Mouse (Mus musculus): ENCODE measurements around the gene Pgpep1l. TPM values are rescaled to one million over a fixed set of nuclear protein-coding genes. Genes with fewer than 3 reads are reported as not detected.
"Not testable (repeated sequence)": the region's sequence is repeated elsewhere in the genome, so short reads cannot be mapped to it uniquely, and the experiment has no call there.

Gene Pgpep1l
- polyA plus RNA-seq, 1 experiment from 2014 or later, result not detected

DNA sequence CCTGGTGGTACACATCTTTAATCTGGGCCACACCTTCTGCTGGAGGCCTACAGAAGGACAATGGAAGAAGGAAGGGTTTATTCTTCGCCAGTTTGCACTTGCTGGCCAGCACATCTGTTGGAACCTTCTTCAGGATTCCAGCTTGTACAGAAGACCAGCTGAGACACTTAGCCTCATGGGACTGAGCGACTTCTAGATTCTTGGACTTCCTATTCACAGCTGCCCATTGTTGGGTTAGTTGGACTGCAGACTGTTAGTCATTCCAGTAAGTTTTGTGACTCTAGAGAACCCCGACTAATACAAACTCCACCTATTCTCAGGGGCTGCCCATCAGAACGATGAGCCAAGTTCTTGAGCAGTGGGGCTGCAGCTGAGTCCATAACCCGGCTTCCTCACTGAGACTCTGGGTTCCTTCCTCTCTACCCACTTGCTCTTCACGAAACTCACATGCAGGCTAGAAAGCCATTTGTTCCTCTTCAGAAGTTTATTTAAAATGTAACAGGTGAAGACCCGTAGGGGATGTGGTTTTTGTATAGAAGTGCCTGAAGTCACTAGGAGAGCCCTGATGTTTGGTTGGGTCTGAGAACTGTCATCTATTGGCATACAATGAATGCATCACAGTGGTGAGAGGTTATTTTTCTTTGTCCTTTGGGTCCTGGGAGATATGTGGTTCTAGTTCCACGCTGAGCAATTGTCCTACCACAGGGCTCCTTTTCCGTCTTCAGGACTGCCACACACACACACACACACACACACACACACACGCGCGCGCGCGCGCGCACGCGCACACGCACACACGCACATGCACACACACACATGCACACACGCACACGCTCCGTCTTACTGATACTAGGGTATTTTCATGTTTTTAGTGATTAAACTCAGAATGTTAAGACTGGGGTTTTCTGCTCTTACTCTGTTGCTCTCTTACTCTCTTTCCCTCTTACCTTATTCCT is 22.8 kb upstream of the Pgpep1l start:
- Histone ChIP-seq H3K9me3 (ENCODE audit: control insufficient read depth, low read length) (no peaks in the 10 kb centered on the region), H3K9ac (ENCODE audit: low read length) (no peak overlapping the region), H3K27ac (ENCODE audit: low read length) (peak overlapping the region; percentile 8; the same call in 1 of the 2 replicates), H3K4me2 (ENCODE audit: low read depth, low read length) (no peak overlapping the region), H3K4me1 (replicated peaks; ENCODE audit: control insufficient read depth, insufficient read depth, low read length) (peaks cover 7% of the 10 kb centered on the region; the same call in 1 of the 2 replicates), H3K4me3 (ENCODE audit: low read length) (no peak overlapping the region), H3K27me3 (ENCODE audit: control insufficient read depth, insufficient read depth, low read depth, low read length) (no peaks in the 10 kb centered on the region), H3K36me3 (ENCODE audit: control insufficient read depth, insufficient read depth, low read length) (no peaks in the 10 kb centered on the region)
- ATAC-seq (ENCODE audit: low read depth), result no peak
- 90% methylated on average over 24 of the region's 24 CpGs for WGBS

GRCm38 (mm10) chr7:68285851-68286298 is 21.8 kb upstream of the Pgpep1l start:
- H3K9me3 ChIP-seq (ENCODE audit: control insufficient read depth, low read length), result no peaks in the 10 kb centered on the region
- ATAC-seq (ENCODE audit: low read depth), result peak; percentile 51; the same call in 1 of the 2 replicates
- peak overlapping the region; percentile 31; the same call in 1 of the 2 replicates for H3K27ac ChIP-seq (ENCODE audit: low read length)
- no peaks in the 10 kb centered on the region for H3K36me3 ChIP-seq (ENCODE audit: control insufficient read depth, insufficient read depth, low read length)
- H3K4me3 ChIP-seq (ENCODE audit: low read length), result no peak overlapping the region
- H3K27me3 ChIP-seq (ENCODE audit: control insufficient read depth, insufficient read depth, low read depth, low read length), result no peaks in the 10 kb centered on the region
- H3K9ac ChIP-seq (ENCODE audit: low read length), result no peak overlapping the region
- WGBS, result 34% methylated on average over 8 of the region's 8 CpGs
- peaks cover 7% of the 10 kb centered on the region; the same call in 1 of the 2 replicates for H3K4me1 ChIP-seq (replicated peaks; ENCODE audit: control insufficient read depth, insufficient read depth, low read length)
- H3K4me2 ChIP-seq (ENCODE audit: low read depth, low read length), result no peak overlapping the region

DNA sequence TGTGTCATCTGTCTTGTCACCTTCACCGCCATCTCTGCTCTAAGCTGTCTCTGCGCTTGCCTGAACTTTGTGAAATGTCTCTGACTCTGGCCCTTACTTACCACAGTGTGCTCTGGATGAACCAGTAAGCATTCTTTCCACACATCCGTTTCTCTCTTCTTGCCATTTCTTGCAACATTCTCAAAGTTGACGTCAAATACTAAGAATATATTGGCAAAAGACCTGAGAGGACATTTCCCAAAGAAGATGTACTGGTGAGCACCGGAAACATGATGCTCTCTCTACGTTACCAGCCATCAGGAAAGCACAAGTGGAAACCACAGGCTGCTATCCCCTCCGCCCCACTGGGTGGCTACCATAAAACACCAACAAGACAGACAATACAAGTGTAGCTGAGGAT is 19.7 kb upstream of the Pgpep1l start:
- Histone ChIP-seq H3K36me3 (ENCODE audit: control insufficient read depth, insufficient read depth, low read length) (no peaks in the 10 kb centered on the region), H3K27ac (ENCODE audit: low read length) (no peak overlapping the region), H3K4me2 (ENCODE audit: low read depth, low read length) (no peak overlapping the region), H3K9me3 (ENCODE audit: control insufficient read depth, low read length) (no peaks in the 10 kb centered on the region), H3K27me3 (ENCODE audit: control insufficient read depth, insufficient read depth, low read depth, low read length) (no peaks in the 10 kb centered on the region), H3K4me1 (replicated peaks; ENCODE audit: control insufficient read depth, insufficient read depth, low read length) (peaks cover 7% of the 10 kb centered on the region; the same call in 1 of the 2 replicates), H3K9ac (ENCODE audit: low read length) (no peak overlapping the region), H3K4me3 (ENCODE audit: low read length) (no peak overlapping the region)
- WGBS, result 88% methylated on average over 7 of the region's 7 CpGs
- ATAC-seq (ENCODE audit: low read depth), result no peak

GRCm38 (mm10) chr7:68283133-68283520 is 19.1 kb upstream of the Pgpep1l start:
- H3K4me2 ChIP-seq (ENCODE audit: low read depth, low read length); H3K4me1 ChIP-seq (replicated peaks; ENCODE audit: control insufficient read depth, insufficient read depth, low read length): not testable (repeated sequence)
- 74% methylated on average over 4 of the region's 4 CpGs for WGBS

DNA sequence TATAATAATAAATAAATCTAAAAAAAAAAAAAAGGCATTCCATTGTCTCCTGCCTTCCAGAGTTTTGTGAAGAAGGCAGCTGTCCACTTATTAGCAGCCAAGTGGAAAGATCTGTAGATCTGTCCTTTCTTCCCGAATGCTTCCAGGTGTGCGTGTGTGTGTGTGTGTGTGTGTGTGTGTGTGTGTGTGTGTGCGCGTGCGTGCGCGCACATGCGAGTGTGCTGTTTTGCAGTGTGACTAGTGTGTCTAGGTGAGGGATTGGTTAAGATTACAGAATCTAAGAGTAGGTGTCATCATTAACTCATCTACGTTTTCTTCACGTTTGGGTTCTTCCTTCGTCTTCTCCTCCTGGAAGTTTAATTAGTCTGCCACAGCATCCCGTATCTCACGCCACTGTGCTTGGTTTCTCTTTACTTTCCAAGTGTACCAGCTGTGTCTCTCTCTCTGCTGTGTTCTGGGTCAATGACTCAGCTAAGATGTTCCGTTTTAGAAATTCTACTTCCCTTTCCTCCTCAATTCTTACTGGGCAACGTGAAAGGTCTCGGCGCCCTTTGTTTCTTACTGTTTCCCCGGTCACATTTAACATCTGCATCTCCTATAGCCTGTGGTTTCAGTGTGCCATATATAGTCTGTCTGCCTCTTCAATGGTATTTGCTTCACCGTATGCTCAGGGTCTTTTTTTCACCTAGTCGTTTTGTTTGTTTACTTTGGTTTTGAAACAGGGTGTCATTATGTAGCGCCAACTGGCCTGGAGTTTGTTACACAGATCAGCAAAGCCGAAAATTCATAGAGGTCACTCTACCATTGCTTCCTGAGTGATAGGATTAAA is 18.5 kb upstream of the Pgpep1l start:
- no peak overlapping the region for H3K27ac ChIP-seq (ENCODE audit: low read length)
- H3K9me3 ChIP-seq (ENCODE audit: control insufficient read depth, low read length), result no peaks in the 10 kb centered on the region
- no peak for ATAC-seq (ENCODE audit: low read depth)
- no peak overlapping the region for H3K9ac ChIP-seq (ENCODE audit: low read length)
- WGBS, result 81% methylated on average over 22 of the region's 22 CpGs
- no peak overlapping the region for H3K4me3 ChIP-seq (ENCODE audit: low read length)
- peaks cover 7% of the 10 kb centered on the region; the same call in 1 of the 2 replicates for H3K4me1 ChIP-seq (replicated peaks; ENCODE audit: control insufficient read depth, insufficient read depth, low read length)
- H3K27me3 ChIP-seq (ENCODE audit: control insufficient read depth, insufficient read depth, low read depth, low read length), result no peaks in the 10 kb centered on the region
- H3K4me2 ChIP-seq (ENCODE audit: low read depth, low read length), result no peak overlapping the region
- H3K36me3 ChIP-seq (ENCODE audit: control insufficient read depth, insufficient read depth, low read length), result no peaks in the 10 kb centered on the region

More at GRCm38 (mm10) chr7:68283133-68283520, 19.1 kb upstream of the Pgpep1l start:
- not testable (repeated sequence) for H3K27me3 ChIP-seq (ENCODE audit: control insufficient read depth, insufficient read depth, low read depth, low read length); ATAC-seq (ENCODE audit: low read depth); H3K27ac ChIP-seq (ENCODE audit: low read length); H3K9me3 ChIP-seq (ENCODE audit: control insufficient read depth, low read length); H3K9ac ChIP-seq (ENCODE audit: low read length); H3K36me3 ChIP-seq (ENCODE audit: control insufficient read depth, insufficient read depth, low read length); H3K4me3 ChIP-seq (ENCODE audit: low read length)

GRCm38 (mm10) chr7:68281341-68281740 is 17.3 kb upstream of the Pgpep1l start:
- Histone ChIP-seq H3K27me3 (ENCODE audit: control insufficient read depth, insufficient read depth, low read depth, low read length) (no peaks in the 10 kb centered on the region), H3K4me3 (ENCODE audit: low read length) (no peak overlapping the region), H3K4me2 (ENCODE audit: low read depth, low read length) (no peak overlapping the region), H3K9me3 (ENCODE audit: control insufficient read depth, low read length) (no peaks in the 10 kb centered on the region), H3K36me3 (ENCODE audit: control insufficient read depth, insufficient read depth, low read length) (no peaks in the 10 kb centered on the region), H3K9ac (ENCODE audit: low read length) (no peak overlapping the region), H3K4me1 (replicated peaks; ENCODE audit: control insufficient read depth, insufficient read depth, low read length) (peaks cover 7% of the 10 kb centered on the region; the same call in 1 of the 2 replicates), H3K27ac (ENCODE audit: low read length) (no peak overlapping the region)
- no peak for ATAC-seq (ENCODE audit: low read depth)
- WGBS, result 75% methylated on average over 5 of the region's 5 CpGs

- H3K27ac ChIP-seq (ENCODE audit: low read length), result no peak overlapping the region
- H3K36me3 ChIP-seq (ENCODE audit: control insufficient read depth, insufficient read depth, low read length), result no peaks in the 10 kb centered on the region
- H3K4me1 ChIP-seq (replicated peaks; ENCODE audit: control insufficient read depth, insufficient read depth, low read length), result peaks cover 9% of the 10 kb centered on the region; the same call in 1 of the 2 replicates
- no peak overlapping the region for H3K4me2 ChIP-seq (ENCODE audit: low read depth, low read length)
- H3K9ac ChIP-seq (ENCODE audit: low read length), result no peak overlapping the region
- H3K9me3 ChIP-seq (ENCODE audit: control insufficient read depth, low read length), result no peaks in the 10 kb centered on the region
- WGBS, result 87% methylated on average over 19 of the region's 19 CpGs
- H3K4me3 ChIP-seq (ENCODE audit: low read length), result no peak overlapping the region
- H3K27me3 ChIP-seq (ENCODE audit: control insufficient read depth, insufficient read depth, low read depth, low read length), result no peaks in the 10 kb centered on the region
- ATAC-seq (ENCODE audit: low read depth), result no peak
Observed at GRCm38 (mm10) chr7:68280352-68280869, 16.4 kb upstream of the Pgpep1l start.

DNA sequence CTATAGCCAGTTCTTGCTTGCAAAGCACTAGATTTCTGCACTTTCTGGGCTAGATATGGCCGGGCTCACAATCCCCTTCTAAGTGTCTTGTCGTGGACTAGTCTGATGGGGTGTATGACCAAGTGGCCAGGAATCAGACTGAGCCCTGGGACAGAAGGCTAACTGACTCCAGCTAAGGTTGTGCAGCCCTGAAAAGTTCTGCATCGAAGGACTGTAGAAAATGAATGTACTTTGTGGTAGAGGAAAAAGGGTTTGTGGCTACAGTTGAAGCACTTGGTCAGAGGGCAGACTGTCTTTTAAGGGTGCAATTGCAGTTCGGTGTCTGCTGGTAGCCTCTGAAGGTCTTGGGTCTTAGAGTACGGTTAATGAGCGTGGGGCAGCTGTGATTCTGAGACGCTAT is 15.4 kb upstream of the Pgpep1l start:
- no peak overlapping the region for H3K9ac ChIP-seq (ENCODE audit: low read length)
- no peak overlapping the region for H3K4me3 ChIP-seq (ENCODE audit: low read length)
- no peaks in the 10 kb centered on the region for H3K9me3 ChIP-seq (ENCODE audit: control insufficient read depth, low read length)
- H3K27me3 ChIP-seq (ENCODE audit: control insufficient read depth, insufficient read depth, low read depth, low read length), result no peaks in the 10 kb centered on the region
- WGBS, result 89% methylated on average over 7 of the region's 7 CpGs
- H3K4me1 ChIP-seq (replicated peaks; ENCODE audit: control insufficient read depth, insufficient read depth, low read length), result peaks cover 9% of the 10 kb centered on the region; the same call in 1 of the 2 replicates
- no peaks in the 10 kb centered on the region for H3K36me3 ChIP-seq (ENCODE audit: control insufficient read depth, insufficient read depth, low read length)
- ATAC-seq (ENCODE audit: low read depth), result no peak
- H3K4me2 ChIP-seq (ENCODE audit: low read depth, low read length), result no peak overlapping the region
- no peak overlapping the region for H3K27ac ChIP-seq (ENCODE audit: low read length)

Measured in lung, embryonic 16.5 days (tissue).